Mouse (Mus musculus): Measurements from ENCODE around the gene Gng12.

DNA sequence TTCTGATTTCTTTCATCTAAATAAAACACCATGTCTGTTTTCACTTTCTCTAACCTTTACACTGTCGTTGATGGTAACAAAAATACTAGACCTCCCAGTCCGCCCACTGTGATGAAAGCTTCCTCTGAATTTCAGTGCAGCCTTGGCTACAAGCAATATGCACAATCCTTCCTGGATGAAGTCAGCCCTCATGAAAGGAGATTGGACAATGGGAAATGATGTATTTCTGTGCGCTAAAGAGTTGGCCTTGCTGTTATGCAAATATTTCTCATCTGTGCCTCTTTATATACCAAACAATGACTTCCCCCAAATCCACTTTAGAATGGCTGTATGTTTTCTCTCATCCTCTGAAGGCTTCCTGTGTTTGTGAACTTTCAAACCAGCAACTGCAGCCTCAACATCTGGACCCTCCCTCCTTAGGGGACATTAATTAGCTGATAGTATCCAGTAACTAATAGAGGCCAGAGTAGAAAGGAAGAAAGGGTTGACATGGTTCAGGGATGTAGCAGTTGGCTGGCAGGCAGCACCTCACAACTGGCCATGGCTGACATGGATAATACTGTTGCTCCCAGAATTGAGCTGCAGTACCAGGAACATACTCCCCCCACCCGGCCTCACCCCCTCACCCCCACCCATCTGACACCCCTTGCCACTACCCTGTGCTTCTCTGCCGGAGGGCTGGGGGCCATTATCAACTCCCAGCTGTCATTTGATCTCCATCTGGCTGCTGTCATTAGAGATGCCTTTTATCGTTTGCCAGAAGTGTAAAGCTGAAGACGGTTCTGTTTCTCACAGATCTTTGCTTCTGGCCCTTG lies 152.9 kb downstream of the Gng12 start:
- TF ChIP-seq USF1 (IDR thresholded peaks at IDR 0.05; ENCODE audit: low read depth) (no peak), CTCF (IDR thresholded peaks at IDR 0.05; ENCODE audit: control insufficient read depth, insufficient read depth, insufficient read length) (no peak), CEBPB (IDR thresholded peaks at IDR 0.05; ENCODE audit: low read depth) (no peak), FOSL1 (IDR thresholded peaks at IDR 0.05; ENCODE audit: insufficient read depth, low read length, poor library complexity, severe bottlenecking) (no peak), MAX (IDR thresholded peaks at IDR 0.05) (no peak), MYOD1 (IDR thresholded peaks at IDR 0.05; ENCODE audit: control insufficient read depth, insufficient read length, low read depth) (no peak), MYOG (IDR thresholded peaks at IDR 0.05; ENCODE audit: control insufficient read depth, extremely low read depth, insufficient read length) (no peak)

Data from C2C12 (cell line).